Mouse (Mus musculus) induced T-regulatory cell, adult 2 months (primary cell): ENCODE results near the gene Zfp87.

Experiments used
- DNase-seq: peaks from one replicate; pipeline ENCODE4 v3.0.0-alpha.2; 2012; ENCODE audit warnings: low read depth

The Zfp87 gene

GRCm38 (mm10) chr13:67525753-67526410, at the start of gene Zfp87, which contains the start of gene Gm26965:
Gene Zfp87, minus strand, starts transcription at chr13:67526177.
Gene Gm26965, minus strand, starts transcription at chr13:67526151.
- DNase-seq = peak; percentile 97

GRCm38 (mm10) chr13:67572591-67573189, 46.7 kb upstream of the Zfp87 start:
- DNase-seq = no peak

- DNase-seq = peak; percentile 10
Observed at GRCm38 (mm10) chr13:67553730-67554129, 27.8 kb upstream of the Zfp87 start, which contains the start of gene Zfp748. Gene Zfp748, minus strand, starts transcription at chr13:67553830.

GRCm38 (mm10) chr13:67552505-67553346, 26.7 kb upstream of the Zfp87 start:
- peak; percentile 94 for DNase-seq

- DNase-seq = no peak
Observed at GRCm38 (mm10) chr13:67545941-67546340, 20.0 kb upstream of the Zfp87 start.

GRCm38 (mm10) chr13:67527049-67527730, 1.2 kb upstream of the Zfp87 start:
- DNase-seq = no peak

- no peak for DNase-seq
Observed at GRCm38 (mm10) chr13:67500908-67501307, 25.1 kb downstream of the Zfp87 start.

GRCm38 (mm10) chr13:67500084-67500719, 25.8 kb downstream of the Zfp87 start, which contains the start of gene Zfp58:
Gene Zfp58, minus strand, starts transcription at chr13:67500555.
- DNase-seq = peak; percentile 92

- DNase-seq = no peak
Observed at GRCm38 (mm10) chr13:67495631-67496030, 30.3 kb downstream of the Zfp87 start.

- DNase-seq = no peak
Observed at GRCm38 (mm10) chr13:67484424-67484811, 41.6 kb downstream of the Zfp87 start.

- peak; percentile 96 for DNase-seq
Observed at GRCm38 (mm10) chr13:67483625-67484423, 42.2 kb downstream of the Zfp87 start, which contains the start of gene Zfp874b. Gene Zfp874b, minus strand, starts transcription at chr13:67484258.

GRCm38 (mm10) chr13:67481528-67481927, 44.4 kb downstream of the Zfp87 start:
- peak; percentile 32 for DNase-seq

GRCm38 (mm10) chr13:67469274-67469673, 56.7 kb downstream of the Zfp87 start:
- DNase-seq = no peak
